Mouse (Mus musculus) heart, adult 18-20 months (tissue): ENCODE measurements around the gene Rangap1. TPM values are rescaled to one million over a fixed set of nuclear protein-coding genes. Genes with fewer than 3 reads are reported as not detected.

Experiments used
- DNase-seq, 2 experiments: peaks; one replicate each; pipeline ENCODE4 v3.0.0; 2021 to 2022; ENCODE audit warnings: mixed read lengths in 1 of 2
- total RNA-seq, 2 experiments: library from RNA; stranded (reverse); gene quantifications; 2 replicates each; pipeline ENCODE4 v1.2.3; 2021

Gene Rangap1
- total RNA-seq, 2 experiments from 2014 or later, result 29.4 to 30.4 TPM

- no peak for DNase-seq
Observed at GRCm38 (mm10) chr15:81694891-81695290, 50.4 kb downstream of the Rangap1 start.

- DNase-seq, result peak; percentile 84 to 89
Observed at GRCm38 (mm10) chr15:81693967-81694881, 51.1 kb downstream of the Rangap1 start.

GRCm38 (mm10) chr15:81693366-81693966 is 51.9 kb downstream of the Rangap1 start:
- DNase-seq, result no peak

GRCm38 (mm10) chr15:81680301-81680805 is 65.0 kb downstream of the Rangap1 start:
- no peak for DNase-seq

- no peak for DNase-seq
Observed at GRCm38 (mm10) chr15:81676637-81677036, 68.7 kb downstream of the Rangap1 start.

GRCm38 (mm10) chr15:81670231-81670640 is 75.1 kb downstream of the Rangap1 start:
- DNase-seq, result peak in 1 of 2 experiments; percentile 41

- no peak for DNase-seq
Observed at GRCm38 (mm10) chr15:81666957-81667356, 78.4 kb downstream of the Rangap1 start.

GRCm38 (mm10) chr15:81663697-81664561 is 81.4 kb downstream of the Rangap1 start, which contains the start of gene L3mbtl2:
Gene L3mbtl2 (plus strand): TSS chr15:81663889.
- peak; percentile 93 to 95 for DNase-seq

GRCm38 (mm10) chr15:81663281-81663680 is 82.0 kb downstream of the Rangap1 start:
- DNase-seq, result no peak

GRCm38 (mm10) chr15:81661701-81662100 is 83.6 kb downstream of the Rangap1 start:
- no peak for DNase-seq

Other genes starting within 250 kb of the Rangap1 start
- gene Ep300, start 160.2 kb downstream of the Rangap1 start, total RNA-seq, result 10 to 100 TPM; 40.7 to 42.1 TPM
- gene L3mbtl2, start 81.6 kb downstream of the Rangap1 start, total RNA-seq, result 10 to 100 TPM; 11.9 to 14.1 TPM
- 1 to 10 TPM in 1 of 2 experiments, under 1 TPM in 1; 0.92 to 2.2 TPM for gene Chadl, start 48.2 kb downstream of the Rangap1 start, total RNA-seq
- 10 to 100 TPM; 57.2 to 68.1 TPM for gene Zc3h7b, start 473 bp downstream of the Rangap1 start, total RNA-seq
- gene Tef, start 56.9 kb upstream of the Rangap1 start, total RNA-seq, result 10 to 100 TPM; 67.5 to 73.0 TPM
- 100 to 1,000 TPM; 103 to 127 TPM for gene Tob2, start 113.3 kb upstream of the Rangap1 start, total RNA-seq
- 10 to 100 TPM; 36.5 to 37.1 TPM for gene Phf5a, start 126.4 kb upstream of the Rangap1 start, total RNA-seq
- gene Aco2, start 126.8 kb upstream of the Rangap1 start, total RNA-seq, result 1,000 to 10,000 TPM; 2,055 to 2,104 TPM
- 10 to 100 TPM in 1 of 2 experiments, 1 to 10 TPM in 1; 7.8 to 10.7 TPM for gene Polr3h, start 180.7 kb upstream of the Rangap1 start, total RNA-seq
- 10 to 100 TPM; 54.7 to 62.7 TPM for gene Csdc2, start 191.2 kb upstream of the Rangap1 start, total RNA-seq
- gene Pmm1, start 215.4 kb upstream of the Rangap1 start, total RNA-seq, result 10 to 100 TPM; 24.7 to 31.4 TPM
- not detected for gene 1700029P11Rik, start 235.0 kb upstream of the Rangap1 start, total RNA-seq
- 10 to 100 TPM; 24.6 to 25.3 TPM for gene Xrcc6, start 242.3 kb upstream of the Rangap1 start, total RNA-seq